Mouse (Mus musculus) bone marrow, adult 2 months (tissue): ENCODE results near the gene Hoxc5.

Experiments used
- CTCF ChIP-seq: fragments of 200-500 bp; IDR thresholded peaks from 2 replicates; pipeline ENCODE4 v1.5.1; 2011; ENCODE audit warnings: low read length, control low read depth; ENCODE audit not compliant: control insufficient read depth, insufficient read depth
- POLR2A ChIP-seq: fragments of 200-500 bp; IDR thresholded peaks from 2 replicates; pipeline ENCODE4 v1.6.1; 2011; ENCODE audit warnings: low read depth, mild to moderate bottlenecking, control low read depth, low read length, borderline replicate concordance; ENCODE audit not compliant: control insufficient read depth

- TF ChIP-seq CTCF (no peak), POLR2A (no peak)
Measured at GRCm38 (mm10) chr15:103038701-103039480, 71.6 kb downstream of the Hoxc5 start.
